Comparison of ENCODE assay signal across 7 mouse cellular contexts in the genomic region with DNA sequence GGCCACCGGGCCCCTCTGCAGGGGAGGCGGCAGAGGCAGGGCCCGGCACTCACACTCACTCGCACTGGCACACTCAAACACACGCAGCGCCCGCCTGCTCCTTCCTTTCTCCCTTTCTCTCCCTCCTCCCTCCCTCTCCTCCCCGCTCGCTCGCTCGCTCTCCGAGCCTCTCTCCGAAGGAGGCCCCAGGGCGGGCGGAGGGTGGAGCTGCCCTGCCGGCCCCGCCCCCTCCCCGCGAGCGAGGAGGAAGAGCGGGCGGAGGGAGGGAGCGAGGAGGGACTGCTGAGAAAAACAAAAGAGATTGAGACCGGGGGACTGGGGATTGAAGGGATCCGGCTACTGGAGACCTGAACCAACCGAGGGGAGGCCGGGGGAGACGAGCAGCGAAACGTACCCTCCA. TPM values are rescaled to one million over a fixed set of nuclear protein-coding genes. Genes with fewer than 3 reads are reported as not detected.
A peak's percentile ranks its signal among the peaks of the same experiment; 100 is the strongest.
DNase-seq lines count a peak whose midpoint lies in the region; ATAC-seq and TF ChIP-seq lines count a peak whose summit lies in the region.

No protein-coding gene starts in this region.

- peaks cover 19% of the 10 kb centered on the region for H3K36me3 ChIP-seq in intestine, embryonic 15.5 days
- peaks cover 27% of the 10 kb centered on the region for H3K36me3 ChIP-seq in limb, embryonic 12.5 days
- peaks cover 19% of the 10 kb centered on the region for H3K36me3 ChIP-seq in midbrain, embryonic 14.5 days (ENCODE audit: control insufficient read depth, insufficient read depth, low read length)
- peaks cover 18% of the 10 kb centered on the region for H3K36me3 ChIP-seq in spleen, adult 2 months (ENCODE audit: control insufficient read depth, insufficient read depth, low read length)

- no peak for TF ChIP-seq CTCF in spleen, adult 2 months (IDR thresholded peaks at IDR 0.05; ENCODE audit: extremely low read depth, insufficient read depth, insufficient read length, insufficient replicate concordance)

- peak; percentile 26; the same call in 1 of the 2 replicates for TF ChIP-seq POLR2A in spleen, adult 2 months (IDR thresholded peaks at IDR 0.05; ENCODE audit: low read depth, low read length)

- peak overlapping the region; percentile 87 for H3K9ac ChIP-seq in intestine, embryonic 15.5 days
- peak overlapping the region; percentile 97 for H3K9ac ChIP-seq in limb, embryonic 12.5 days (replicated peaks)
- H3K9ac ChIP-seq in midbrain, embryonic 14.5 days (replicated peaks; ENCODE audit: low read length), result peak overlapping the region; percentile 91

- H3K27ac ChIP-seq in intestine, embryonic 15.5 days, result peak overlapping the region; percentile 93
- H3K27ac ChIP-seq in limb, embryonic 12.5 days, result peak overlapping the region; percentile 99
- H3K27ac ChIP-seq in midbrain, embryonic 14.5 days (replicated peaks; ENCODE audit: low read depth, low read length), result peak overlapping the region; percentile 98
- H3K27ac ChIP-seq in spleen, adult 2 months (ENCODE audit: insufficient read depth, low read length), result peak overlapping the region; percentile 96

- peak overlapping the region; percentile 90 for H3K4me2 ChIP-seq in intestine, embryonic 15.5 days (replicated peaks)
- peak overlapping the region; percentile 98 for H3K4me2 ChIP-seq in limb, embryonic 12.5 days
- peak overlapping the region; percentile 100 for H3K4me2 ChIP-seq in midbrain, embryonic 14.5 days (ENCODE audit: low read length)

- H3K4me1 ChIP-seq in intestine, embryonic 15.5 days (replicated peaks), result peaks cover 58% of the 10 kb centered on the region
- peaks cover 67% of the 10 kb centered on the region for H3K4me1 ChIP-seq in limb, embryonic 12.5 days (replicated peaks)
- peaks cover 67% of the 10 kb centered on the region for H3K4me1 ChIP-seq in midbrain, embryonic 14.5 days (ENCODE audit: control insufficient read depth, insufficient read depth, low read length)
- H3K4me1 ChIP-seq in spleen, adult 2 months (ENCODE audit: control insufficient read depth, insufficient read depth, insufficient read length), result peaks cover 45% of the 10 kb centered on the region; the same call in 1 of the 2 replicates

- no peaks in the 10 kb centered on the region for H3K27me3 ChIP-seq in intestine, embryonic 15.5 days (replicated peaks)
- H3K27me3 ChIP-seq in limb, embryonic 12.5 days, result no peaks in the 10 kb centered on the region
- no peaks in the 10 kb centered on the region for H3K27me3 ChIP-seq in midbrain, embryonic 14.5 days (ENCODE audit: control insufficient read depth, insufficient read depth, low read length)
- no peaks in the 10 kb centered on the region for H3K27me3 ChIP-seq in spleen, adult 2 months (ENCODE audit: control insufficient read depth, insufficient read depth, low read length)

- 2% methylated on average over 24 of the region's 30 CpGs for WGBS in intestine, embryonic 15.5 days
- WGBS in limb, embryonic 12.5 days, result under 1% methylated on average over 25 of the region's 30 CpGs
- WGBS in midbrain, embryonic 14.5 days, result 2% methylated on average over 30 of the region's 30 CpGs
- under 1% methylated on average over 21 of the region's 30 CpGs for WGBS in spleen, adult 2 months

- peak; percentile 78 for DNase-seq in adrenal gland, adult 8-10 months
- peak; percentile 97 for DNase-seq in embryo, embryonic 10.5 days (ENCODE audit: low spot score)
- peak; percentile 92 for DNase-seq in gastrocnemius, postnatal 25 days
- peak; percentile 97 for DNase-seq in midbrain, embryonic 14.5 days
- DNase-seq in spleen, adult 2 months (ENCODE audit: low read depth in 1 of 2, low spot score in 2 of 2), result peak; percentile 65 to 91

- H3K4me3 ChIP-seq in intestine, embryonic 15.5 days (replicated peaks), result peak overlapping the region; percentile 75
- H3K4me3 ChIP-seq in limb, embryonic 12.5 days (replicated peaks), result peak overlapping the region; percentile 95
- H3K4me3 ChIP-seq in midbrain, embryonic 14.5 days (replicated peaks; ENCODE audit: low read depth, low read length), result peak overlapping the region; percentile 96
- H3K4me3 ChIP-seq in spleen, adult 2 months (ENCODE audit: extremely low read depth, insufficient read depth, insufficient read length), result peak overlapping the region; percentile 78

- peak; percentile 83 for ATAC-seq in intestine, embryonic 15.5 days
- ATAC-seq in limb, embryonic 12.5 days (ENCODE audit: insufficient number of reproducible peaks, insufficient read depth, low FRiP score, low TSS enrichment, low read depth), result peak; percentile 61
- ATAC-seq in midbrain, embryonic 14.5 days (ENCODE audit: low FRiP score, low TSS enrichment), result peak; percentile 75

- no peaks in the 10 kb centered on the region for H3K9me3 ChIP-seq in intestine, embryonic 15.5 days
- no peaks in the 10 kb centered on the region for H3K9me3 ChIP-seq in limb, embryonic 12.5 days
- no peaks in the 10 kb centered on the region for H3K9me3 ChIP-seq in midbrain, embryonic 14.5 days (ENCODE audit: control insufficient read depth, low read length)

RNA-seq across cellular contexts. Expression of gene Pprc1, which starts 5.2 kb away (rescaled TPM):
- 10 to 100 TPM; 27.8 to 37.8 (median 34.3) TPM for total RNA-seq in adrenal gland, adult 8-10 months (2022)
- 10 to 100 TPM; 12.5 to 13.7 TPM for total RNA-seq in gastrocnemius, postnatal 25 days (2021)
- polyA plus RNA-seq in intestine, embryonic 15.5 days (2015; fragmentation: Nextera tagmentation; extraction: Ambion mirVana), result 31.0 and 36.5 TPM in 2 replicates
- polyA plus RNA-seq in limb, embryonic 12.5 days (2016; fragmentation: Nextera tagmentation; extraction: Ambion mirVana), result 32.7 and 39.1 TPM in 2 replicates
- 21.1 and 21.5 TPM in 2 replicates for polyA plus RNA-seq in midbrain, embryonic 14.5 days (2014; fragmentation: Nextera tagmentation; extraction: Ambion mirVana)
- 28.5 and 30.7 TPM in 2 replicates for polyA plus RNA-seq in spleen, adult 2 months (2012; rRNA removed)

RNA-seq across cellular contexts. Expression of gene Ldb1, which starts 5.5 kb away (rescaled TPM):
- 100 to 1,000 TPM in 2 of 4 experiments, 10 to 100 TPM in 2; 55.5 to 115 (median 89.6) TPM for total RNA-seq in adrenal gland, adult 8-10 months (2022)
- 10 to 100 TPM; 15.5 to 16.5 TPM for total RNA-seq in gastrocnemius, postnatal 25 days (2021)
- 53.2 and 57.8 TPM in 2 replicates for polyA plus RNA-seq in intestine, embryonic 15.5 days (2015; fragmentation: Nextera tagmentation; extraction: Ambion mirVana)
- 135 and 145 TPM in 2 replicates for polyA plus RNA-seq in limb, embryonic 12.5 days (2016; fragmentation: Nextera tagmentation; extraction: Ambion mirVana)
- 116 and 145 TPM in 2 replicates for polyA plus RNA-seq in midbrain, embryonic 14.5 days (2014; fragmentation: Nextera tagmentation; extraction: Ambion mirVana)
- polyA plus RNA-seq in spleen, adult 2 months (2012; rRNA removed), result 224 and 270 TPM in 2 replicates

RNA-seq across cellular contexts. Expression of gene Hps6, which starts 36.2 kb away (rescaled TPM):
- total RNA-seq in adrenal gland, adult 8-10 months (2022), result 10 to 100 TPM; 13.0 to 25.3 (median 19.9) TPM
- total RNA-seq in gastrocnemius, postnatal 25 days (2021), result 1 to 10 TPM; 2.7 to 3.9 TPM
- polyA plus RNA-seq in intestine, embryonic 15.5 days (2015; fragmentation: Nextera tagmentation; extraction: Ambion mirVana), result 8.8 and 9.5 TPM in 2 replicates
- polyA plus RNA-seq in limb, embryonic 12.5 days (2016; fragmentation: Nextera tagmentation; extraction: Ambion mirVana), result 6.4 and 7.2 TPM in 2 replicates
- polyA plus RNA-seq in midbrain, embryonic 14.5 days (2014; fragmentation: Nextera tagmentation; extraction: Ambion mirVana), result 1.4 and 1.5 TPM in 2 replicates
- 7.4 and 8.8 TPM in 2 replicates for polyA plus RNA-seq in spleen, adult 2 months (2012; rRNA removed)

RNA-seq across cellular contexts. Expression of gene Nolc1, which starts 36.2 kb away (rescaled TPM):
- 10 to 100 TPM; 43.3 to 47.8 (median 45.5) TPM for total RNA-seq in adrenal gland, adult 8-10 months (2022)
- 10 to 100 TPM; 15.0 to 19.7 TPM for total RNA-seq in gastrocnemius, postnatal 25 days (2021)
- polyA plus RNA-seq in intestine, embryonic 15.5 days (2015; fragmentation: Nextera tagmentation; extraction: Ambion mirVana), result 99.0 and 107 TPM in 2 replicates
- 107 TPM in 2 replicates for polyA plus RNA-seq in limb, embryonic 12.5 days (2016; fragmentation: Nextera tagmentation; extraction: Ambion mirVana)
- polyA plus RNA-seq in midbrain, embryonic 14.5 days (2014; fragmentation: Nextera tagmentation; extraction: Ambion mirVana), result 54.1 and 74.4 TPM in 2 replicates
- polyA plus RNA-seq in spleen, adult 2 months (2012; rRNA removed), result 10.3 TPM in 2 replicates

RNA-seq across cellular contexts. Expression of gene Armh3, which starts 41.2 kb away (rescaled TPM):
- 10 to 100 TPM; 19.0 to 27.7 (median 20.8) TPM for total RNA-seq in adrenal gland, adult 8-10 months (2022)
- total RNA-seq in gastrocnemius, postnatal 25 days (2021), result 10 to 100 TPM; 10.2 TPM
- 15.5 and 16.5 TPM in 2 replicates for polyA plus RNA-seq in intestine, embryonic 15.5 days (2015; fragmentation: Nextera tagmentation; extraction: Ambion mirVana)
- 19.8 and 19.9 TPM in 2 replicates for polyA plus RNA-seq in limb, embryonic 12.5 days (2016; fragmentation: Nextera tagmentation; extraction: Ambion mirVana)
- polyA plus RNA-seq in midbrain, embryonic 14.5 days (2014; fragmentation: Nextera tagmentation; extraction: Ambion mirVana), result 18.6 and 21.8 TPM in 2 replicates
- polyA plus RNA-seq in spleen, adult 2 months (2012; rRNA removed), result 5.6 TPM in 2 replicates

Comparison
In these comparisons a context has a peak if more than half of its experiments do, and no peak if none do; other contexts are left out.
1. Peak in every context shown above with its lines: DNase-seq, ATAC-seq, H3K4me3 ChIP-seq and H3K27ac ChIP-seq.